Mouse (Mus musculus) forebrain, embryonic 10.5 days (tissue): Measurements from ENCODE around the gene Snrpa1. TPM values are rescaled to one million over a fixed set of nuclear protein-coding genes. Genes with fewer than 3 reads are reported as not detected.
A peak's percentile ranks its signal among the peaks of the same experiment; 100 is the strongest.

Experiments
- DNase-seq: peaks from one replicate; pipeline ENCODE4 v3.0.0-alpha.2; 2017; ENCODE audit warnings: low spot score; ENCODE audit errors: extremely low spot score
- H3K27ac ChIP-seq: fragments of 300-500 bp; sonication (generic); 2 replicates; pipeline ENCODE4 v1.5.1; 2016; ENCODE audit warnings: mild to moderate bottlenecking
- H3K27me3 ChIP-seq: fragments of 300-500 bp; sonication (generic); 2 replicates; pipeline ENCODE4 v1.6.1; 2016; ENCODE audit warnings: mild to moderate bottlenecking; ENCODE audit not compliant: poor library complexity, severe bottlenecking
- H3K36me3 ChIP-seq: fragments of 300-500 bp; sonication (generic); replicated peaks from 2 replicates; pipeline ENCODE4 v1.6.1; 2016; ENCODE audit warnings: mild to moderate bottlenecking, moderate library complexity
- H3K4me1 ChIP-seq: fragments of 300-500 bp; sonication (generic); 2 replicates; pipeline ENCODE4 v1.6.1; 2016
- H3K4me3 ChIP-seq: fragments of 300-500 bp; sonication (generic); 2 replicates; pipeline ENCODE4 v1.5.1; 2016; ENCODE audit warnings: mild to moderate bottlenecking, moderate library complexity
- H3K9me3 ChIP-seq: fragments of 300-500 bp; sonication (generic); 2 replicates; pipeline ENCODE4 v1.6.1; 2016; ENCODE audit warnings: mild to moderate bottlenecking, moderate library complexity
- WGBS: fragments of 180-500 bp; shearing (Covaris S2); methylation state at CpG from one replicate; pipeline ENCODE4 v1.1.7; 2016; 5-methylcytosine and 5-hydroxymethylcytosine counted together
- polyA plus RNA-seq: library from polyadenylated mRNA; unstranded; fragments of >200 nt; fragmentation: Nextera tagmentation; extraction: Ambion mirVana; gene quantifications from 2 replicates; pipeline ENCODE4 v1.2.1, GENCODE M21; 2016

The Snrpa1 gene
- 292 and 294 TPM in 2 replicates for polyA plus RNA-seq

DNA sequence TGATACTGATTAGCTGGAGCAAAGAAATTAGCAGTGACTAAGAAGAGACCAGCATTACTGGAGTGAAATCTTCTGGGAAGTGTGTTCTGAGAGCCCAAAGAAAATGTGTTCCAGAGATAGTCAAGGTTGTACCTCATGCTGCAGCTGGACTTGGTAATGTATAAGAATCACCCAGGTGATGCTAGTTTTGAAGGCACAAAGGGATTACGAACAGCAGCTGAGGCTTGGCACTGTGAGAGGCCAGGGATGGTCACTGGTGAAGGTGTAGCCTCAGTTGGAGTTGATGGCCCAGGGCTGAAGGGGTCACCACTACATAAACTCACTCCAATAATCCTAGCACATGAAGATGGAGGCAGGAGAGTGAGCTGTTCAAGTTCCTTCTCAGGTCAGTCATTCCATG, at the start of gene Snrpa1:
Snrpa1 (plus strand) TSS at position 301 of the 400 bp plus-strand sequence.
- Histone ChIP-seq H3K27ac (peak within 1 kb of the TSS; percentile 93; the same call in 1 of the 2 replicates), H3K9me3 (no peaks in the 10 kb centered on the region), H3K27me3 (0 out of 2 replicates have a peak, but pooled peaks cover 8% of the 10 kb centered on the region), H3K4me3 (peak within 1 kb of the TSS; percentile 97), H3K36me3 (peaks cover 16% of the 10 kb centered on the region), H3K4me1 (peaks cover 22% of the 10 kb centered on the region)
- 88% methylated on average over 1 of the region's 1 CpGs for WGBS
- no peak for DNase-seq

- no peaks in the 10 kb centered on the region for H3K36me3 ChIP-seq
- H3K27ac ChIP-seq = no peak overlapping the region
- no peak overlapping the region for H3K4me3 ChIP-seq
- peaks cover 28% of the 10 kb centered on the region for H3K4me1 ChIP-seq
- no peaks in the 10 kb centered on the region for H3K9me3 ChIP-seq
- 85% methylated on average over 6 of the region's 6 CpGs for WGBS
- no peak for DNase-seq
- H3K27me3 ChIP-seq = no peaks in the 10 kb centered on the region
These were observed 48.3 kb upstream of the Snrpa1 start for GRCm38 (mm10) chr7:66010518-66010917.

- no peaks in the 10 kb centered on the region for H3K9me3 ChIP-seq
- WGBS = 88% methylated on average over 2 of the region's 2 CpGs
- no peak overlapping the region for H3K27ac ChIP-seq
- peaks cover 21% of the 10 kb centered on the region; the same call in 1 of the 2 replicates for H3K4me1 ChIP-seq
- DNase-seq = no peak
- no peaks in the 10 kb centered on the region for H3K36me3 ChIP-seq
- no peaks in the 10 kb centered on the region for H3K27me3 ChIP-seq
- no peak overlapping the region for H3K4me3 ChIP-seq
These were observed 31.1 kb upstream of the Snrpa1 start for GRCm38 (mm10) chr7:66027747-66028146.

DNA sequence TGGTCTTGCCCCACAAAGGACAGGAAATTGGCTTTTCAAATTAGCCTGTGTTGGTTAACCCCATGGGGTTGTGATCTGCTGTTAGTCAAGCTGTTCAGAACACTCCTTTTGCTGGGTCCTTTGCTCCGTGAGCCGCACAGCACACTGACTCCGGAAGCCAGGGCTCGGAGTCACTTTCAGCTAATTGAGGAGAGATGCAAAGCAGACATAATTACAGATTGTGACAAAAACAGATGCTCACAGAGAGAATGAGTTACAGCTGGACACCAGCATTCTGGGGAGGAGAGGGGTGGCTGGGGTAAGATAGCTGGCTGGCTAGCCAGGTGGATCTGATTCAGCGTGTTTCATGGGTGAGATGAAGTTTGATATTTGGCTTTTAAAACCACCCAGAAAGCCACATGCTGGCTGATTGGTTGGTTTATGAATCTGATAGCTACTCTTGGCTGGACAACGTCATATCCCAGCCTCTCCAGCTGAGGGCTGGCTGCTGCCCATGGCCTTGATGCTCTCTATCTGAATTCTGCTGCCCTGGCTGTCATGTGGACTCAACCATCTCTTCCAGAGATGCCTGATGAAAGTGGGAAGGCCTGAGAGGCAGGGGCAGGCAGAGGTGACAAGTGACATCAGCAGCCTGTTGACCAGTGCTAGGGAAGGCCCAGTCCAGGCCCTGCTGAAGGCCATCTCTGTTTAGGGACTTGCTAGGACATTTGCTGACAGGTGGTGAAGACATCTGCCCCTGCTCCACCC, 29.9 kb upstream of the Snrpa1 start:
- no peaks in the 10 kb centered on the region for H3K36me3 ChIP-seq
- H3K9me3 ChIP-seq = no peaks in the 10 kb centered on the region
- H3K27ac ChIP-seq = no peak overlapping the region
- H3K27me3 ChIP-seq = no peaks in the 10 kb centered on the region
- peaks cover 20% of the 10 kb centered on the region for H3K4me1 ChIP-seq
- 61% methylated on average over 6 of the region's 6 CpGs for WGBS
- no peak overlapping the region for H3K4me3 ChIP-seq
- no peak for DNase-seq

DNA sequence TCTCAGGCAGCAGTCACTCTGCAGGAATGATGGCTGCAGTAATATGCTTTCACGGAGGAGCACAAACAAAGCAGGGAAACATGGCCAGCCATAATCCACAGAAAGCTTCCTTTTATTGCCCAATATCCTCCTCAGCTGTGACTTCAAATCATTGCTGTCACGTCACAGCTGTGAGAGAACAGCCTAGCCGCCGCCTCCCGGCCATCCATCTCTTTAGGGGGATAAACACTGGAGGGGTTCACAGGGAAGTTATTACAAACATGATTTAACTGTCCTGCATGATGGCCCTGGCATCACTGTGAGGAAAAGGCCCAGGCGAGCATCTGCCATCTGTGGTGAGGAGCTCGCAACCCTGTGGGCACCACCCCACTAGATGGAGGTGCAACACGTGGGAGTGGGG, 22.0 kb upstream of the Snrpa1 start:
- Histone ChIP-seq H3K27me3 (no peaks in the 10 kb centered on the region), H3K36me3 (no peaks in the 10 kb centered on the region), H3K4me1 (peaks cover 29% of the 10 kb centered on the region), H3K4me3 (no peak overlapping the region), H3K9me3 (no peaks in the 10 kb centered on the region), H3K27ac (no peak overlapping the region)
- no peak for DNase-seq
- WGBS = 86% methylated on average over 8 of the region's 8 CpGs

GRCm38 (mm10) chr7:66038261-66038660, 20.5 kb upstream of the Snrpa1 start:
- Histone ChIP-seq H3K9me3 (no peaks in the 10 kb centered on the region), H3K27me3 (no peaks in the 10 kb centered on the region), H3K4me1 (peaks cover 29% of the 10 kb centered on the region), H3K27ac (no peak overlapping the region), H3K4me3 (no peak overlapping the region), H3K36me3 (no peaks in the 10 kb centered on the region)
- DNase-seq = no peak
- WGBS = 82% methylated on average over 3 of the region's 3 CpGs

- Histone ChIP-seq H3K36me3 (no peaks in the 10 kb centered on the region), H3K4me3 (no peak overlapping the region), H3K4me1 (peaks cover 26% of the 10 kb centered on the region), H3K27ac (no peak overlapping the region), H3K9me3 (no peaks in the 10 kb centered on the region), H3K27me3 (no peaks in the 10 kb centered on the region)
- no peak for DNase-seq
- WGBS = 86% methylated on average over 11 of the region's 11 CpGs
These were observed 20.1 kb upstream of the Snrpa1 start for GRCm38 (mm10) chr7:66038730-66039129.

DNA sequence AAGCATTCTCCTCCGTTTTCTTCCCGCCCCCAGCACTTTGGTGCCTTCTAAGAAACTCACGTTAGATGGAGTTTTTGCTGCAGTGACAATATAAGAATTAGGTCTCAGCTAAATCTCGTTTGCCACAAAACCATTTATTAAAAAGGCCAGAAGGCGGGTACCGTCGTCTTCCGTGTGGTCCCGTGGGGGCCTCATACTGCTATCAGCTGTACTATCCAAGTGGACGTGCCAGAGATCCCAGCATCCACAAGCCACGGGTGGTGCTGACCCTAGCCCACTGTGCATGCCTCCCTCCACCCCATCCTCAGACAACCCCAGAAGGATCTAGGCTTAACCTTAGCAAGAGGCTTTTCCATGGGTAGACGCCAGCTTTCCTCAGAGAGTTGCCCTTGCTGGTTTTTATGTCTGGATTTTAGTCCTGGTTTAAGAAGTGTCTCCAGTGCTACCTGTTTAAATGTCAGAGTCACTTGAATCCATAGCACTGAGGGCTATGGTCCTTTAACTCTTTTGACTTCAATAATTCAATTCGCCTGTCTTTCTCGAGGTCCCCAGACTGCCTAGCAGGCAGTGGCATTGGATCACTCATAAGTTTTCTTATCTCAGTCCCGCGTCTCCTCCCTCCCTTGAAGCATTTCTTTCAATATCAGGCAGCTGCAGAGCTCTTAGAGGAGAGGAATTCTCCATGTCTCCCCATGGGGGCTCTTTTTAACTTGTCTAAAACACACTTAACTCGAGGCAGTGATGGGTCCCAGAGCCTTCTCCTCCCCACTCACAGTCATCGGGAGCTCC, 18.6 kb upstream of the Snrpa1 start:
- H3K4me3 ChIP-seq = no peak overlapping the region
- WGBS = 86% methylated on average over 18 of the region's 18 CpGs
- DNase-seq = no peak
- H3K27me3 ChIP-seq = no peaks in the 10 kb centered on the region
- H3K36me3 ChIP-seq = no peaks in the 10 kb centered on the region
- H3K9me3 ChIP-seq = no peaks in the 10 kb centered on the region
- H3K27ac ChIP-seq = peak overlapping the region; percentile 25; the same call in 1 of the 2 replicates
- H3K4me1 ChIP-seq = peaks cover 26% of the 10 kb centered on the region

GRCm38 (mm10) chr7:66043552-66044459, 15.0 kb upstream of the Snrpa1 start, which contains the start of gene Gm45213:
Gm45213 (plus strand) TSS chr7:66043602.
- Histone ChIP-seq H3K4me1 (peaks cover 61% of the 10 kb centered on the region), H3K27ac (no peak within 1 kb of the TSS; the same call in 1 of the 2 replicates)
- no peak for DNase-seq

GRCm38 (mm10) chr7:66044617-66045016, 14.2 kb upstream of the Snrpa1 start:
- Histone ChIP-seq H3K4me3 (no peak overlapping the region), H3K27ac (0 out of 2 replicates have a peak overlapping the region, but pooled peaks have one; percentile 40), H3K9me3 (no peaks in the 10 kb centered on the region), H3K4me1 (peaks cover 62% of the 10 kb centered on the region), H3K27me3 (peaks cover 11% of the 10 kb centered on the region), H3K36me3 (no peaks in the 10 kb centered on the region)
- no peak for DNase-seq
- WGBS = 42% methylated on average over 9 of the region's 9 CpGs

More at GRCm38 (mm10) chr7:66043552-66044459, 15.0 kb upstream of the Snrpa1 start, which contains the start of gene Gm45213:
- Histone ChIP-seq H3K36me3 (no peaks in the 10 kb centered on the region), H3K27me3 (peaks cover 11% of the 10 kb centered on the region), H3K4me3 (no peak within 1 kb of the TSS), H3K9me3 (no peaks in the 10 kb centered on the region)
- 88% methylated on average over 10 of the region's 10 CpGs for WGBS

- Histone ChIP-seq H3K36me3 (no peaks in the 10 kb centered on the region), H3K9me3 (no peaks in the 10 kb centered on the region), H3K27me3 (peaks cover 11% of the 10 kb centered on the region), H3K27ac (no peak overlapping the region), H3K4me1 (peaks cover 49% of the 10 kb centered on the region), H3K4me3 (no peak overlapping the region)
- DNase-seq = no peak
- 60% methylated on average over 17 of the region's 17 CpGs for WGBS
These were observed 11.6 kb upstream of the Snrpa1 start for GRCm38 (mm10) chr7:66046921-66047918.
